In genomic region chr17:90196772-90197171, GRCm38 (mm10) we compare ENCODE assay signal across 20 mouse cellular contexts.
DNase-seq lines count a peak whose midpoint lies in the region; ATAC-seq and TF ChIP-seq lines count a peak whose summit lies in the region.
"Had no signal": no experiment of that assay in that cellular context is flagged by ENCODE, and none has a peak within 500 bp of the region (broad histone marks: within the 10 kb centered on the region; RNA-seq: fewer than 3 reads in every experiment).

No protein-coding gene starts in this region.

- no peaks in the 10 kb centered on the region for H3K9me3 ChIP-seq in hindbrain, embryonic 14.5 days (ENCODE audit: control insufficient read depth, low read length)
- H3K9me3 ChIP-seq: embryonic facial prominence, embryonic 13.5 days; forebrain, embryonic 13.5 days; heart, embryonic 13.5 days; stomach, embryonic 15.5 days had no signal

- H3K4me1 ChIP-seq in hindbrain, embryonic 14.5 days (replicated peaks; ENCODE audit: control insufficient read depth, insufficient read depth, low read length): peaks cover 4% of the 10 kb centered on the region; the same call in 1 of the 2 replicates
- H3K4me1 ChIP-seq: embryonic facial prominence, embryonic 13.5 days; heart, embryonic 13.5 days; megakaryocyte, embryonic 14.5 days; stomach, embryonic 15.5 days had no signal

- DNase-seq in frontal cortex, adult 2 months (ENCODE audit: extremely low spot score in 1 of 2, low spot score in 1 of 2): no peak
- DNase-seq in brain, embryonic 14.5 days (ENCODE audit: low read depth): peak; percentile 65
- DNase-seq in hindbrain, embryonic 14.5 days (ENCODE audit: low spot score): no peak
- DNase-seq in retina, embryonic 14.5 days (ENCODE audit: low spot score): peak; percentile 47
- no peak for DNase-seq in ovary, adult 18-20 months (ENCODE audit: low spot score)
- no peak for DNase-seq in layer of hippocampus, postnatal 10 days (ENCODE audit: low spot score in 2 of 2)
- DNase-seq: adrenal gland, postnatal 36 days; heart, postnatal 4 days; spleen, adult 18-20 months had no signal

- 0 out of 2 replicates have a peak overlapping the region, but pooled peaks have one; percentile 32 for H3K27ac ChIP-seq in hindbrain, embryonic 14.5 days
- H3K27ac ChIP-seq: embryonic facial prominence, embryonic 13.5 days; forebrain, embryonic 13.5 days; heart, embryonic 13.5 days; kidney, postnatal 0 days; layer of hippocampus, adult 2 months; left cerebral cortex, adult 2 months; liver, embryonic 14.5 days; stomach, embryonic 15.5 days had no signal

- 4% methylated on average over 1 of the region's 1 CpGs for WGBS in hindbrain, embryonic 14.5 days

- no peak overlapping the region for H3K4me2 ChIP-seq in hindbrain, embryonic 14.5 days (replicated peaks)
- H3K4me2 ChIP-seq: embryonic facial prominence, embryonic 13.5 days; forebrain, embryonic 13.5 days; heart, embryonic 13.5 days; stomach, embryonic 15.5 days had no signal

- TF ChIP-seq CTCF in brain, embryonic 14.5 days (IDR thresholded peaks at IDR 0.05; ENCODE audit: borderline replicate concordance, extremely low read depth, insufficient read depth, insufficient read length): no peak

- no peaks in the 10 kb centered on the region for H3K36me3 ChIP-seq in hindbrain, embryonic 14.5 days (replicated peaks; ENCODE audit: control insufficient read depth, insufficient read depth)
- H3K36me3 ChIP-seq: embryonic facial prominence, embryonic 13.5 days; heart, embryonic 13.5 days; stomach, embryonic 15.5 days had no signal

- no peak overlapping the region for H3K9ac ChIP-seq in hindbrain, embryonic 14.5 days
- H3K9ac ChIP-seq: embryonic facial prominence, embryonic 13.5 days; forebrain, embryonic 13.5 days; heart, embryonic 13.5 days; liver, embryonic 14.5 days; stomach, embryonic 15.5 days had no signal

- peak; percentile 52 for ATAC-seq in frontal cortex, adult (ENCODE audit: low TSS enrichment)
- ATAC-seq in hindbrain, embryonic 14.5 days (ENCODE audit: low FRiP score): no peak
- ATAC-seq: forebrain, embryonic 13.5 days; intestine, postnatal 0 days had no signal

- no peak for TF ChIP-seq POLR2A in brain, embryonic 14.5 days (IDR thresholded peaks at IDR 0.05; ENCODE audit: borderline replicate concordance, extremely low read depth, insufficient read depth, insufficient read length, poor library complexity, severe bottlenecking)

- H3K27me3 ChIP-seq in hindbrain, embryonic 14.5 days (ENCODE audit: control insufficient read depth, insufficient read depth, low read length): no peaks in the 10 kb centered on the region
- H3K27me3 ChIP-seq: embryonic facial prominence, embryonic 13.5 days; forebrain, embryonic 13.5 days; heart, embryonic 13.5 days; megakaryocyte, embryonic 14.5 days; stomach, embryonic 15.5 days had no signal

- no peak overlapping the region for H3K4me3 ChIP-seq in hindbrain, embryonic 14.5 days (replicated peaks; ENCODE audit: low read length)
- H3K4me3 ChIP-seq: embryonic facial prominence, embryonic 13.5 days; forebrain, embryonic 13.5 days; heart, embryonic 13.5 days; layer of hippocampus, adult 2 months; left cerebral cortex, adult 2 months; megakaryocyte, embryonic 14.5 days; stomach, embryonic 15.5 days had no signal

Comparison
In these comparisons a context has a peak if more than half of its experiments do, and no peak if none do; other contexts are left out.
1. DNase-seq: peak in brain, embryonic 14.5 days (single experiment) and retina, embryonic 14.5 days (single experiment); none in frontal cortex, adult 2 months (0 of 2), hindbrain, embryonic 14.5 days (single experiment), ovary, adult 18-20 months (single experiment) and layer of hippocampus, postnatal 10 days (0 of 2).